Mouse (Mus musculus) cortical plate, adult 2 months (tissue): ENCODE measurements around the gene Cbx2.

Experiments
- CTCF ChIP-seq: fragments of 200-500 bp; IDR thresholded peaks from 2 replicates; pipeline ENCODE4 v1.5.1; 2011; ENCODE audit warnings: mild to moderate bottlenecking, control low read depth, low read length; ENCODE audit not compliant: insufficient read depth; ENCODE audit errors: extremely low read depth
- POLR2A ChIP-seq: fragments of 200-500 bp; IDR thresholded peaks from 2 replicates; pipeline ENCODE4 v1.6.1; 2011; ENCODE audit warnings: mild to moderate bottlenecking, low read length, control low read depth; ENCODE audit not compliant: insufficient read depth; ENCODE audit errors: extremely low read depth

DNA sequence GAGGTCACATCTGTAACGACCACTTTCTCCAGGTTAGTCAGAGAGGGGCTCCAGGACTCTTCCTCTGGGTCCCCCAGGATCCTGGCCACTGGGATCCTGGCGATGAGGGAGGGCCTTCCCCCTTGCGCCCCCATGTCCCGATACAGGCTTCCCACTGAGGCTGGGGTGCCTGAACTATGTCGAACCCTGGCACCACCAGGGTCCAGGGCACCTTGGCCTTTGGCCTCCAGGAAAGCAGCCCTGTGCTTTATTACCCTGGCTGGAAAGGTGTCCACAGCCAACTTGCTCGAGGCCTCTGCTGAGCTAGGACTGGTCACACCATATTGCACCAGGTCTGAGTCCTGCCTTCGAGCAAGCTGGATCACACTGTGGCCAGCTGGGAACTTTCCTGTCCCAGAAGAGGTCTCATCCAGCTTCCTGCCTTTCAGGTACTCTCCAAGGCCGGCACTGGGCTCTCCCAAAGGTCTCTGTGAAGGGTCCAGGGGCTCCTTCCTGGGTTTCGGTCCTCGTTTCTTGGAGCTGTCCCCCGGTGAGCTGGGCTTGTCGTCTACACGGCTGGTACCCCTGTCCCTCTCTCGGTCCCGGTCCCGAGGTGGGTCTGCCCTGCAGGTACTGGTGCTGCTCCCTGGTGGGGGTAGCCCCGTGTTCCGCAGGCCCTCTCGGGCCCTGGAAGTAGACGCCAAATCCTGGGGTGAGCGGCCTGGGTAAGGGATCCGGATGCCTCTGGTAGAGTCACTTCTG is 16.2 kb downstream of the Cbx2 start:
- no peak for TF ChIP-seq POLR2A
- no peak for TF ChIP-seq CTCF
